Mouse (Mus musculus) kidney, embryonic 15.5 days (tissue): ENCODE measurements around the gene B3gnt2. TPM values are rescaled to one million over a fixed set of nuclear protein-coding genes. Genes with fewer than 3 reads are reported as not detected.
A peak's percentile ranks its signal among the peaks of the same experiment; 100 is the strongest.

Experiments used
- ATAC-seq: fragments of 200-750 bp; cut with Nextera tagmentation; replicated peaks from 2 replicates; pipeline ENCODE4 v1.8.0; 2017; ENCODE audit warnings: moderate TSS enrichment; ENCODE audit not compliant: low FRiP score
- H3K27ac ChIP-seq: fragments of 300-500 bp; sonication (generic); 2 replicates; pipeline ENCODE4 v1.5.1; 2015; ENCODE audit warnings: mild to moderate bottlenecking, inconsistent platforms
- H3K27me3 ChIP-seq: fragments of 300-500 bp; sonication (generic); 2 replicates; pipeline ENCODE4 v1.6.1; 2015; ENCODE audit warnings: inconsistent platforms
- H3K36me3 ChIP-seq: fragments of 300-500 bp; sonication (generic); 2 replicates; pipeline ENCODE4 v1.6.1; 2015; ENCODE audit warnings: inconsistent platforms
- H3K4me1 ChIP-seq: fragments of 300-500 bp; sonication (generic); 2 replicates; pipeline ENCODE4 v1.6.1; 2015; ENCODE audit warnings: inconsistent platforms
- H3K4me2 ChIP-seq: fragments of 300-500 bp; sonication (generic); 2 replicates; pipeline ENCODE4 v1.6.1; 2015; ENCODE audit warnings: moderate library complexity, mild to moderate bottlenecking, inconsistent platforms
- H3K4me3 ChIP-seq: fragments of 300-500 bp; sonication (generic); replicated peaks from 2 replicates; pipeline ENCODE4 v1.5.1; 2015; ENCODE audit warnings: mild to moderate bottlenecking, inconsistent platforms
- H3K9ac ChIP-seq: fragments of 300-500 bp; sonication (generic); 2 replicates; pipeline ENCODE4 v1.6.1; 2015; ENCODE audit warnings: mild to moderate bottlenecking, inconsistent platforms
- H3K9me3 ChIP-seq: fragments of 300-500 bp; sonication (generic); replicated peaks from 2 replicates; pipeline ENCODE4 v1.6.1; 2016; ENCODE audit warnings: inconsistent platforms
- WGBS: fragments of 180-500 bp; shearing (Covaris S2); methylation state at CpG from one replicate; pipeline ENCODE4 v1.1.7; 2015; ENCODE audit warnings: mixed read lengths; 5-methylcytosine and 5-hydroxymethylcytosine counted together
- polyA plus RNA-seq: library from polyadenylated mRNA; unstranded; fragments of >200 nt; fragmentation: Nextera tagmentation; extraction: Ambion mirVana; gene quantifications from 2 replicates; pipeline ENCODE4 v1.2.1, GENCODE M21; 2015

The B3gnt2 gene
- polyA plus RNA-seq, 1 experiment from 2014 or later = 9.3 TPM

- Histone ChIP-seq H3K9ac (no peak overlapping the region), H3K27ac (no peak overlapping the region), H3K4me2 (no peak overlapping the region), H3K36me3 (no peaks in the 10 kb centered on the region), H3K9me3 (no peaks in the 10 kb centered on the region), H3K4me1 (peaks cover 8% of the 10 kb centered on the region), H3K27me3 (no peaks in the 10 kb centered on the region), H3K4me3 (no peak overlapping the region)
- 68% methylated on average over 9 of the region's 9 CpGs for WGBS
- no peak for ATAC-seq
Observed at GRCm38 (mm10) chr11:22824049-22824705, 36.6 kb downstream of the B3gnt2 start.

- H3K4me2 ChIP-seq = no peak overlapping the region
- no peaks in the 10 kb centered on the region for H3K27me3 ChIP-seq
- no peak overlapping the region for H3K27ac ChIP-seq
- H3K4me1 ChIP-seq = peaks cover 8% of the 10 kb centered on the region
- H3K36me3 ChIP-seq = no peaks in the 10 kb centered on the region
- no peaks in the 10 kb centered on the region for H3K9me3 ChIP-seq
- no peak overlapping the region for H3K9ac ChIP-seq
- no peak for ATAC-seq
- H3K4me3 ChIP-seq = no peak overlapping the region
- 80% methylated on average over 3 of the region's 3 CpGs for WGBS
Observed at GRCm38 (mm10) chr11:22821243-22821642, 39.5 kb downstream of the B3gnt2 start.

GRCm38 (mm10) chr11:22818371-22818770, 42.4 kb downstream of the B3gnt2 start:
- 77% methylated on average over 5 of the region's 5 CpGs for WGBS
- no peaks in the 10 kb centered on the region for H3K27me3 ChIP-seq
- H3K27ac ChIP-seq = no peak overlapping the region
- no peak overlapping the region for H3K9ac ChIP-seq
- H3K4me3 ChIP-seq = no peak overlapping the region
- no peaks in the 10 kb centered on the region for H3K36me3 ChIP-seq
- H3K4me2 ChIP-seq = no peak overlapping the region
- H3K9me3 ChIP-seq = no peaks in the 10 kb centered on the region
- H3K4me1 ChIP-seq = no peaks in the 10 kb centered on the region
- ATAC-seq = no peak

GRCm38 (mm10) chr11:22815877-22816276, 44.9 kb downstream of the B3gnt2 start:
- H3K4me1 ChIP-seq = no peaks in the 10 kb centered on the region
- 83% methylated on average over 7 of the region's 7 CpGs for WGBS

GRCm38 (mm10) chr11:22815143-22815542, 45.6 kb downstream of the B3gnt2 start:
- no peaks in the 10 kb centered on the region for H3K9me3 ChIP-seq
- no peak overlapping the region for H3K4me3 ChIP-seq
- H3K27ac ChIP-seq = no peak overlapping the region
- H3K4me1 ChIP-seq = no peaks in the 10 kb centered on the region
- H3K36me3 ChIP-seq = no peaks in the 10 kb centered on the region
- H3K4me2 ChIP-seq = no peak overlapping the region
- no peaks in the 10 kb centered on the region for H3K27me3 ChIP-seq
- no peak overlapping the region for H3K9ac ChIP-seq
- ATAC-seq = no peak

More at GRCm38 (mm10) chr11:22815877-22816276, 44.9 kb downstream of the B3gnt2 start:
- H3K27me3 ChIP-seq = no peaks in the 10 kb centered on the region
- no peaks in the 10 kb centered on the region for H3K9me3 ChIP-seq
- no peaks in the 10 kb centered on the region for H3K36me3 ChIP-seq
- no peak overlapping the region for H3K4me2 ChIP-seq
- no peak overlapping the region for H3K4me3 ChIP-seq
- no peak overlapping the region for H3K9ac ChIP-seq
- H3K27ac ChIP-seq = no peak overlapping the region
- ATAC-seq = no peak

- no peak overlapping the region for H3K4me3 ChIP-seq
- H3K4me1 ChIP-seq = no peaks in the 10 kb centered on the region
- no peak for ATAC-seq
- no peaks in the 10 kb centered on the region for H3K36me3 ChIP-seq
- H3K9ac ChIP-seq = no peak overlapping the region
- H3K27ac ChIP-seq = no peak overlapping the region
- no peak overlapping the region for H3K4me2 ChIP-seq
- no peaks in the 10 kb centered on the region for H3K9me3 ChIP-seq
- H3K27me3 ChIP-seq = no peaks in the 10 kb centered on the region
- 80% methylated on average over 5 of the region's 5 CpGs for WGBS
Observed at GRCm38 (mm10) chr11:22813921-22814704, 46.6 kb downstream of the B3gnt2 start.

GRCm38 (mm10) chr11:22813427-22813826, 47.3 kb downstream of the B3gnt2 start:
- 82% methylated on average over 3 of the region's 3 CpGs for WGBS
- Histone ChIP-seq H3K36me3 (no peaks in the 10 kb centered on the region), H3K9ac (no peak overlapping the region), H3K27ac (no peak overlapping the region), H3K4me1 (no peaks in the 10 kb centered on the region), H3K9me3 (no peaks in the 10 kb centered on the region), H3K4me3 (no peak overlapping the region), H3K4me2 (no peak overlapping the region), H3K27me3 (no peaks in the 10 kb centered on the region)
- ATAC-seq = no peak

- H3K36me3 ChIP-seq = no peaks in the 10 kb centered on the region
- no peak overlapping the region for H3K4me2 ChIP-seq
- no peaks in the 10 kb centered on the region for H3K27me3 ChIP-seq
- no peaks in the 10 kb centered on the region for H3K9me3 ChIP-seq
- no peaks in the 10 kb centered on the region for H3K4me1 ChIP-seq
- ATAC-seq = no peak
- 86% methylated on average over 3 of the region's 3 CpGs for whole genome bisulfite sequencing
- no peak overlapping the region for H3K27ac ChIP-seq
- no peak overlapping the region for H3K9ac ChIP-seq
- H3K4me3 ChIP-seq = no peak overlapping the region
Observed at GRCm38 (mm10) chr11:22811413-22811812, 49.3 kb downstream of the B3gnt2 start.

GRCm38 (mm10) chr11:22809465-22810096, 51.2 kb downstream of the B3gnt2 start:
- Histone ChIP-seq H3K27ac (no peak overlapping the region), H3K4me1 (no peaks in the 10 kb centered on the region), H3K9ac (no peak overlapping the region), H3K4me2 (no peak overlapping the region), H3K36me3 (no peaks in the 10 kb centered on the region), H3K9me3 (no peaks in the 10 kb centered on the region), H3K4me3 (no peak overlapping the region), H3K27me3 (no peaks in the 10 kb centered on the region)
- 74% methylated on average over 7 of the region's 7 CpGs for WGBS
- no peak for ATAC-seq

GRCm38 (mm10) chr11:22808040-22808439, 52.7 kb downstream of the B3gnt2 start:
- H3K36me3 ChIP-seq = no peaks in the 10 kb centered on the region
- H3K9me3 ChIP-seq = no peaks in the 10 kb centered on the region
- no peak overlapping the region for H3K27ac ChIP-seq
- no peak overlapping the region for H3K4me3 ChIP-seq
- no peak overlapping the region for H3K9ac ChIP-seq
- no peaks in the 10 kb centered on the region for H3K4me1 ChIP-seq
- ATAC-seq = no peak
- H3K27me3 ChIP-seq = no peaks in the 10 kb centered on the region
- H3K4me2 ChIP-seq = no peak overlapping the region

GRCm38 (mm10) chr11:22805171-22805570, 55.6 kb downstream of the B3gnt2 start:
- no peak for ATAC-seq
- Histone ChIP-seq H3K4me3 (no peak overlapping the region), H3K27ac (no peak overlapping the region), H3K9ac (no peak overlapping the region), H3K4me2 (no peak overlapping the region), H3K36me3 (no peaks in the 10 kb centered on the region), H3K4me1 (peaks cover 6% of the 10 kb centered on the region), H3K27me3 (no peaks in the 10 kb centered on the region), H3K9me3 (no peaks in the 10 kb centered on the region)
- WGBS = 79% methylated on average over 1 of the region's 1 CpGs

GRCm38 (mm10) chr11:22799987-22800424, 60.8 kb downstream of the B3gnt2 start:
- Histone ChIP-seq H3K9me3 (no peaks in the 10 kb centered on the region), H3K9ac (no peak overlapping the region), H3K4me3 (no peak overlapping the region), H3K27me3 (no peaks in the 10 kb centered on the region), H3K4me1 (peaks cover 14% of the 10 kb centered on the region), H3K27ac (peak overlapping the region; percentile 75), H3K4me2 (peak overlapping the region; percentile 37), H3K36me3 (no peaks in the 10 kb centered on the region)
- ATAC-seq = peak; percentile 84
- 18% methylated on average over 9 of the region's 9 CpGs for WGBS
